Mouse (Mus musculus): ENCODE measurements around the gene Polm.

- TF ChIP-seq CTCF (IDR thresholded peaks at IDR 0.05; ENCODE audit: low read depth) (no peak), EP300 (IDR thresholded peaks at IDR 0.05; ENCODE audit: low read depth) (no peak)
Measured at GRCm38 (mm10) chr11:5834506-5834905, 3.3 kb downstream of the Polm start.
